Mouse (Mus musculus): ENCODE measurements at regions not wholly inside any gene's neighbourhood (a gene's known extent, or its start where the extent isn't known, plus 50 kb on each side); places are given as distances from the start of the nearest gene placed in this dataset.

- DNase-seq (ENCODE audit: low spot score in 2 of 2), result no peak
Measured at GRCm38 (mm10) chr3:146337429-146337828, 67.0 kb upstream of the Ssx2ip start.

- DNase-seq (ENCODE audit: low spot score in 2 of 2), result no peak
Measured at GRCm38 (mm10) chr3:146337861-146338281, 66.6 kb upstream of the Ssx2ip start.

GRCm38 (mm10) chr3:146338445-146338844 is 66.0 kb upstream of the Ssx2ip start:
- DNase-seq (ENCODE audit: low spot score in 2 of 2), result no peak

GRCm38 (mm10) chr3:146340316-146341055 is 64.0 kb upstream of the Ssx2ip start:
- DNase-seq (ENCODE audit: low spot score in 2 of 2), result no peak

- peak in 1 of 2 experiments; percentile 19 for DNase-seq (ENCODE audit: low spot score in 2 of 2)
Measured at GRCm38 (mm10) chr3:146341652-146342340, 62.6 kb upstream of the Ssx2ip start.

GRCm38 (mm10) chr3:146342727-146343126 is 61.7 kb upstream of the Ssx2ip start:
- no peak for DNase-seq (ENCODE audit: low spot score in 2 of 2)

- no peak for DNase-seq (ENCODE audit: low spot score in 2 of 2)
Measured at GRCm38 (mm10) chr3:146343649-146344401, 60.6 kb upstream of the Ssx2ip start.

- DNase-seq (ENCODE audit: low spot score in 2 of 2), result no peak
Measured at GRCm38 (mm10) chr3:146344402-146345025, 59.9 kb upstream of the Ssx2ip start.

- peak in 1 of 2 experiments; percentile 46 for DNase-seq (ENCODE audit: low spot score in 2 of 2)
Measured at GRCm38 (mm10) chr3:146345308-146345780, 59.1 kb upstream of the Ssx2ip start.

GRCm38 (mm10) chr3:146345946-146346345 is 58.5 kb upstream of the Ssx2ip start:
- DNase-seq (ENCODE audit: low spot score in 2 of 2), result no peak

GRCm38 (mm10) chr3:146347311-146347710 is 57.1 kb upstream of the Ssx2ip start:
- no peak for DNase-seq (ENCODE audit: low spot score in 2 of 2)

GRCm38 (mm10) chr3:146348921-146349320 is 55.5 kb upstream of the Ssx2ip start:
- DNase-seq (ENCODE audit: low spot score in 2 of 2), result no peak

GRCm38 (mm10) chr3:146349393-146349792 is 55.0 kb upstream of the Ssx2ip start:
- no peak for DNase-seq (ENCODE audit: low spot score in 2 of 2)

GRCm38 (mm10) chr3:146350126-146350525 is 54.3 kb upstream of the Ssx2ip start:
- DNase-seq (ENCODE audit: low spot score in 2 of 2), result peak in 1 of 2 experiments; percentile 44

GRCm38 (mm10) chr3:146351468-146351867 is 53.0 kb upstream of the Ssx2ip start:
- DNase-seq (ENCODE audit: low spot score in 2 of 2), result no peak

GRCm38 (mm10) chr3:146352187-146352586 is 52.3 kb upstream of the Ssx2ip start:
- no peak for DNase-seq (ENCODE audit: low spot score in 2 of 2)

GRCm38 (mm10) chr3:146353961-146354360 is 50.5 kb upstream of the Ssx2ip start:
- DNase-seq (ENCODE audit: low spot score in 2 of 2), result peak in 1 of 2 experiments; percentile 26
